Mouse (Mus musculus): ENCODE results near the gene Klhl12. TPM values are rescaled to one million over a fixed set of nuclear protein-coding genes. Genes with fewer than 3 reads are reported as not detected.

Gene Klhl12
- polyA plus RNA-seq, 1 experiment from 2014 or later: 18.6 TPM

DNA sequence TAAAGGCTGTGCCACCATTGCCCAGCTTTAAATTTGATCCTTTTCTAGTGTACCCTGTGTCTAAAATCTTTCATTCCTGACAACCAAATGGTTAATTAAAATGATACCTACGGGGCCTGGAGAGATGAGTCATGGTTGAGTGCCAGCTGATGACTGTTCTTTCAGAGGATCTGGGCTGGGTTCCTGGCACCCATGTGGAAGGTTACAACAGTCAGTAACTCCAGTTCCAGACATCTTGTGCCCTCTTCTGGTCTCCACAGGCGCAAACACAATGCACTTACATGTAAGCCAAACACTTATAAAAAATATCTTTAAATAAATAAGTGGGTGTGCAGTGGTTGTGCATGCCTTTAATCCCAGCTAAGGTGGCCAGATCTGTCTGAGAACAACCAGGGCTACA, 38.2 kb downstream of the Klhl12 start:
- no peaks in the 10 kb centered on the region for H3K27me3 ChIP-seq
- POLR2A ChIA-PET: no interaction called here
- no peak for DNase-seq (ENCODE audit: low read depth, low spot score)
- TF ChIP-seq CTCF (IDR thresholded peaks at IDR 0.05): peak; percentile 41
- in situ Hi-C loops (cut with MboI; ENCODE audit: low pct_unique_long_range_greater_than_20kb): no loop called here
- no peak for ATAC-seq
- CTCF ChIA-PET: interaction anchor here (1.3 kb wide), 1 partner anchor 16 kb away, joined by 3 read pairs; no protein-coding TSS in a partner anchor

GRCm38 (mm10) chr1:134493956-134494355, 38.6 kb downstream of the Klhl12 start:
- in situ Hi-C loops (cut with MboI; ENCODE audit: low pct_unique_long_range_greater_than_20kb): no loop called here
- ATAC-seq: no peak
- POLR2A ChIA-PET: no interaction called here
- CTCF ChIA-PET: interaction anchor here (0.9 to 1.6 kb wide), 5 partner anchors 11 to 129 kb away, joined by 3 to 8 read pairs (median 3); no protein-coding TSS in a partner anchor
- no peaks in the 10 kb centered on the region for H3K27me3 ChIP-seq
- TF ChIP-seq CTCF (IDR thresholded peaks at IDR 0.05): no peak
- DNase-seq (ENCODE audit: low read depth, low spot score): no peak

DNA sequence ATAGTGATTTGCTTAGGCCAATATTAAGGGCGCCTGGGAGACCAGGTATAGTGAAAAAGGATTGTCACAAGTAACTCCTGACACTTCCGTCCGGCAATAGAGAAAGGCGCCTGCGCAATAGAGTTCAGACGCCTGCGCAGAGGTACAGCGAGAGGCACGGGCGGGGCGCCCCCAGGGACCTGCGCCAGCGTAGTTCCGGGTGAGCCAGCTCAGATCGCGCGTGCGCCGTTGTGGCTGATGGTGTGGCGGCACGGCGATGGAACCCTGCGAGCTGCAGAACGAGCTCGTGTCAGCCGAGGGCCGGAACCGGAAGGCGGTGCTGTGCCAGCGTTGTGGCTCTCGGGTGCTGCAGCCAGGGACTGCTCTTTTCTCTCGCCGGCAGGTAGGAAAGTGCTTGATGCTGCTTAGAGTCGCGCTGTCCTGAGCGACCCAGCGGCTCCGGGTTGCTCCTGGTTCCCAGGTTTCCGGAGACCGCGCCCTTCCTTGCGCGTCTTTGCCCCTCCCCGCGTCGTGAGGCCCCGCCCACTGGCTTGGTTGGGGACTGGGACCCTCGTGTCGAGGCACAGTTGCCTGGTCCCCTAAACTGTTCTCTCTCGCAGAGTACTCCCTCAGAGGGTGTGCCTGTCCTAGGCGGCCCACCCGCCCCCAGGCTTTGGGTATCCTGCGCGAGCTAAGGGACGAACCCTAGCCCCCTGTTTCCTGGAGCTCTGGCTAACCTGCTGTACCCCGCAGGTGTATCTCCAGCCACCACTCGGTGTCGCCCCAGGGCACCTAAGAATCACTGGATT, 39.3 kb downstream of the Klhl12 start, which contains the start of gene Rabif:
Rabif (plus strand) TSS at position 221 of the 788 bp plus-strand sequence.
- in situ Hi-C loops (cut with MboI; ENCODE audit: low pct_unique_long_range_greater_than_20kb): no loop called here
- CTCF ChIA-PET: interaction anchor here (0.6 to 1.6 kb wide), 9 partner anchors 10 to 130 kb away, joined by 3 to 8 read pairs (median 3); no protein-coding TSS in a partner anchor

DNA sequence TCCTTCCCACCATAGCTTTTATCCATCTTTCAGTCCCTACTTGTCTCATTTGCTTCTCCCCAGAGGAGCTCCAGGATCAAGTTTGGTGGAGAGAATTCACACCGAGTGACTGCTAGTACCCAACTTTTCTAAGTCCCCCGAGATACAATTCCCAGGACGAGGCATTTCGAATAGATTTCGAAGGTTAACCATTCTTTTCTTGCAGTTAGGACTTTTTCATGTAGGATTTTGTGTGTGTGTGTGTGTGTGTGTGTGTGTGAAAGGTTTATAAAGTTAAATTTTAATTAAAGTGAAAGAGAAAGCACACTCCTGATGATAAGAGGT, 39.8 kb downstream of the Klhl12 start:
- in situ Hi-C loops (cut with MboI; ENCODE audit: low pct_unique_long_range_greater_than_20kb): no loop called here
- ChIA-PET CTCF (interaction anchor here (0.6 to 1.6 kb wide), 6 partner anchors 10 to 129 kb away, joined by 3 to 8 read pairs (median 3); no protein-coding TSS in a partner anchor), POLR2A (interaction anchor here (0.5 to 1.0 kb wide), 3 partner anchors 16 to 102 kb away, joined by 3 to 8 read pairs (median 3); no protein-coding TSS in a partner anchor)
- H3K27me3 ChIP-seq: no peaks in the 10 kb centered on the region
- no peak for TF ChIP-seq CTCF (IDR thresholded peaks at IDR 0.05)
- DNase-seq (ENCODE audit: low read depth, low spot score) (no peak), ATAC-seq (no peak)

More for the DNA sequence above, 39.3 kb downstream of the Klhl12 start, which contains the start of gene Rabif:
- peak; percentile 80 for TF ChIP-seq CTCF (IDR thresholded peaks at IDR 0.05)
- POLR2A ChIA-PET: interaction anchor here (0.5 to 1.0 kb wide), 5 partner anchors 17 to 344 kb away, joined by 3 to 8 read pairs (median 3); no protein-coding TSS in a partner anchor
- H3K27me3 ChIP-seq: no peaks in the 10 kb centered on the region
- DNase-seq (ENCODE audit: low read depth, low spot score) (peak; percentile 72), ATAC-seq (peak; percentile 89)

DNA sequence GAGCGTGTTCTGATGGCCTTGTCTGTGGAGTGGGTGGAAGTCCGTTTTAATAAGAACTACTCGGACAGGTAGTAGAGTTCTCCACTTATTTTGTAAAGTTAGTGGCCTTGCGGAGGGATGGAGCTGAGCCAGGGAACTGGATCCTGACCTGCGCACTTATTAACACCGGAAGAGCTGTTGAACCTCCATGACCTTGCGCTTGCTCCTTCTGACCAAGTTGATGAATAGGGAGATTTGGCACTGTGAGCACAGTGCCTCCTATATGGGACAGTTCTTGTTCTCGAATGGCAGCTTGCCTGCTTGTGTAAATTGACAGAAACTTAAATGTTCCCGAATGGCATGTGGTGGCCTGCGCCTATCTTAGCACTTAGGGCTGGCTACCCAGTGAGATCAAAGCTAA, 40.7 kb downstream of the Klhl12 start:
- ATAC-seq: no peak
- in situ Hi-C loops (cut with MboI; ENCODE audit: low pct_unique_long_range_greater_than_20kb): no loop called here
- TF ChIP-seq CTCF (IDR thresholded peaks at IDR 0.05): no peak
- ChIA-PET POLR2A (interaction anchor here (0.6 to 1.0 kb wide), 3 partner anchors 13 to 40 kb away, joined by 3 to 6 read pairs (median 5); no protein-coding TSS in a partner anchor), CTCF (no interaction called here)
- no peaks in the 10 kb centered on the region for H3K27me3 ChIP-seq
- DNase-seq (ENCODE audit: low read depth, low spot score): no peak

DNA sequence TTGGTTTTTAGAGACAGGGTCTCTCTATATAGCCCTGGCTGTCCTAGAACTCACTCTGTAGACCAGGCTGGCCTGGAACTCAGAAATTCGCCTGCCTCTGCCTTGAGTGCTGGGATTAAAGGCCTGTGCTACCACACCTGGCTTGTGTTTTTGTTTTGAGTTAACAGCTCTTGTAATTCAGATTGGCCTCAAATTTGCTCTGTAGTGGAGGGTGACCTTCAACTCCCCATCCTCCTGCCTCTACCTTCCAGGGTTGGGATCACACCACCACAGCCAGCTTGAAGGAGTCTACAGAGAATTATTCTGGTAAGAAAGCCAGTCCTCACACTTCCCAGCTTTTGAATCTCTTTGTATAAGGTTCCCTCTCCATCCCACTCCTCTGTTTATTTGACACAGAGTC, 45.6 kb downstream of the Klhl12 start:
- no peak for TF ChIP-seq CTCF (IDR thresholded peaks at IDR 0.05)
- in situ Hi-C loops (cut with MboI; ENCODE audit: low pct_unique_long_range_greater_than_20kb): no loop called here
- DNase-seq (ENCODE audit: low read depth, low spot score): no peak
- ATAC-seq: no peak
- no peaks in the 10 kb centered on the region for H3K27me3 ChIP-seq
- ChIA-PET POLR2A (no interaction called here), CTCF (no interaction called here)

GRCm38 (mm10) chr1:134506201-134506600, 50.9 kb downstream of the Klhl12 start:
- in situ Hi-C loops (cut with MboI; ENCODE audit: low pct_unique_long_range_greater_than_20kb): no loop called here
- DNase-seq (ENCODE audit: low read depth, low spot score) (no peak), ATAC-seq (no peak)
- TF ChIP-seq CTCF (IDR thresholded peaks at IDR 0.05): no peak
- ChIA-PET POLR2A (no interaction called here), CTCF (interaction anchor here (2.2 kb wide), 1 partner anchor 11 kb away, joined by 8 read pairs; the partner anchor contains the start of gene Rabif)
- H3K27me3 ChIP-seq: no peaks in the 10 kb centered on the region

DNA sequence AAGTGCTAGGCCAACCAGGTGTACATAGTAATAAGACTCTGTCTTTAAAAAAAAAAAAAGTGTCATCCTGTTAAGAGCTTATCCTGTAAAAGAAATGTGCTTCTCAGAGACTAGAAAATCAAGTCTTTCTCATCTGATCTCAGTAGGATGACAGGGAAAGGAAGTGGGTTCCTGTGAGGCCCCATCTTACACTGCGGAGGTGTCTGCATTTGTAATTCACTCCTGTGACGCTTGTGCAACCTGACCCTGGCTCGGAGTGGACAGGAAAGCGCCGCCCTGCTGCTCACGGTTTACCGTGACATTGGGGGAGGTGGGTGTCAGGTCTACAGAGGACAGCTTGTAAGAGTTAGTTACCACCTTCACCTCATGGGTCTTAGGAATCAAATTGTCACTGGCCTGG, 54.7 kb downstream of the Klhl12 start:
- TF ChIP-seq CTCF (IDR thresholded peaks at IDR 0.05): no peak
- no peaks in the 10 kb centered on the region for H3K27me3 ChIP-seq
- POLR2A ChIA-PET: no interaction called here
- CTCF ChIA-PET: interaction anchor here (0.8 to 1.0 kb wide), 2 partner anchors 16 to 101 kb away, joined by 3 read pairs; partner anchors contain the start of gene Rabif
- no peak for ATAC-seq
- in situ Hi-C loops (cut with MboI; ENCODE audit: low pct_unique_long_range_greater_than_20kb): no loop called here
- DNase-seq (ENCODE audit: low read depth, low spot score): no peak

DNA sequence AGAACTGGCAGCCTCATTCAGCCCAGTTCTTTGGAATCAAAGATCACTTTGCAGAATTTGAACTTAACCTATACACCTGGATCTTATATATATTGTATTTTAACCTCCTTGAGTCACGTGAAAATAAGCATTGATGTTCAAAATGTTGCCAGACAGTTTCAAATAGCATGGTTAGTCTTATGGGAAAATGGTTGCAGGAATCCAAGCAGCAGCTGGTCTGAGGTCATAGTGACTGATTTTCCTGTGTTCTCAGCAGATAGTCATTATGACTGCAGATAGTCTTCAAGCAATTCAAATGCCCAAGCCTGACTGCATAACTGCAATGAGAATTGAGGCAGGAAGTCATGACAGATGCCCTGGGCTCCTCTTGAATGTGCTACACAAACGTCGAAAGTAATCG, 56.9 kb downstream of the Klhl12 start:
- no peak for DNase-seq (ENCODE audit: low read depth, low spot score)
- no peak for TF ChIP-seq CTCF (IDR thresholded peaks at IDR 0.05)
- ATAC-seq: no peak
- in situ Hi-C loops (cut with MboI; ENCODE audit: low pct_unique_long_range_greater_than_20kb): no loop called here
- ChIA-PET POLR2A (interaction anchor here (0.8 kb wide), 1 partner anchor 17 kb away, joined by 3 read pairs; the partner anchor contains the start of gene Rabif), CTCF (no interaction called here)
- no peaks in the 10 kb centered on the region for H3K27me3 ChIP-seq

GRCm38 (mm10) chr1:134512584-134512983, 57.3 kb downstream of the Klhl12 start:
- no peak for TF ChIP-seq CTCF (IDR thresholded peaks at IDR 0.05)
- in situ Hi-C loops (cut with MboI; ENCODE audit: low pct_unique_long_range_greater_than_20kb): no loop called here
- no peak for DNase-seq (ENCODE audit: low read depth, low spot score)
- CTCF ChIA-PET: no interaction called here
- POLR2A ChIA-PET: interaction anchor here (0.6 kb wide), 1 partner anchor 36 kb away, joined by 4 read pairs; no protein-coding TSS in a partner anchor
- no peaks in the 10 kb centered on the region for H3K27me3 ChIP-seq
- ATAC-seq: no peak

GRCm38 (mm10) chr1:134513312-134513860, 58.1 kb downstream of the Klhl12 start:
- H3K27me3 ChIP-seq: no peaks in the 10 kb centered on the region
- POLR2A ChIA-PET: interaction anchor here (0.6 kb wide), 1 partner anchor 35 kb away, joined by 4 read pairs; no protein-coding TSS in a partner anchor
- in situ Hi-C loops (cut with MboI; ENCODE audit: low pct_unique_long_range_greater_than_20kb): no loop called here
- TF ChIP-seq CTCF (IDR thresholded peaks at IDR 0.05): no peak
- DNase-seq (ENCODE audit: low read depth, low spot score) (no peak), ATAC-seq (no peak)
- CTCF ChIA-PET: no interaction called here
